In genomic region chr11:96886942-96887546, GRCm38 (mm10) we compare ENCODE assay signal across 1 mouse cellular context.
TF ChIP-seq lines count a peak whose summit lies in the region.

No protein-coding gene starts in this region.

TF ChIP-seq in MEL, 35 proteins besides CTCF, POLR2A, EP300 and RAD21:
- no peak for TF ChIP-seq MXI1 (IDR thresholded peaks at IDR 0.05; ENCODE audit: low read depth, low read length)
- peak; percentile 80 for TF ChIP-seq MAFK (IDR thresholded peaks at IDR 0.05; ENCODE audit: borderline replicate concordance, low read depth, low read length)
